Mouse (Mus musculus): ENCODE data around the gene Hdac9. TPM values are rescaled to one million over a fixed set of nuclear protein-coding genes. Genes with fewer than 3 reads are reported as not detected.

The Hdac9 gene
- polyA plus RNA-seq, 1 experiment = 1.3 TPM

GRCm38 (mm10) chr12:34249160-34249559 lies 667.7 kb downstream of the Hdac9 start:
- DNase-seq = no peak
- H3K4me1 ChIP-seq (ENCODE audit: control insufficient read depth, insufficient read depth, low read length) = no peaks in the 10 kb centered on the region
- TF ChIP-seq POLR2A (IDR thresholded peaks at IDR 0.05; ENCODE audit: low read depth, low read length) (no peak), CTCF (conservative IDR thresholded peaks at IDR 0.05; ENCODE audit: insufficient read depth, insufficient read length, low read depth, low read length) (no peak)
- H3K4me3 ChIP-seq (ENCODE audit: insufficient read depth, low read depth, low read length) = no peak overlapping the region
- no peaks in the 10 kb centered on the region for H3K36me3 ChIP-seq (ENCODE audit: control insufficient read depth, insufficient read depth, low read length)
- H3K27me3 ChIP-seq (replicated peaks; ENCODE audit: control insufficient read depth, insufficient read depth, low read length) = no peaks in the 10 kb centered on the region
- WGBS = 69% methylated on average over 1 of the region's 1 CpGs
- no peak overlapping the region for H3K27ac ChIP-seq (ENCODE audit: insufficient read depth, low read depth, low read length)

GRCm38 (mm10) chr12:34248193-34249121 lies 668.4 kb downstream of the Hdac9 start:
- no peak for TF ChIP-seq POLR2A (IDR thresholded peaks at IDR 0.05; ENCODE audit: low read depth, low read length)
- no peak for TF ChIP-seq CTCF (conservative IDR thresholded peaks at IDR 0.05; ENCODE audit: insufficient read depth, insufficient read length, low read depth, low read length)
- no peak for DNase-seq
- 75% methylated on average over 18 of the region's 18 CpGs for WGBS
- Histone ChIP-seq H3K4me1 (ENCODE audit: control insufficient read depth, insufficient read depth, low read length) (no peaks in the 10 kb centered on the region), H3K36me3 (ENCODE audit: control insufficient read depth, insufficient read depth, low read length) (no peaks in the 10 kb centered on the region), H3K27ac (ENCODE audit: insufficient read depth, low read depth, low read length) (no peak overlapping the region), H3K27me3 (replicated peaks; ENCODE audit: control insufficient read depth, insufficient read depth, low read length) (no peaks in the 10 kb centered on the region), H3K4me3 (ENCODE audit: insufficient read depth, low read depth, low read length) (no peak overlapping the region)

GRCm38 (mm10) chr12:34238796-34239195 lies 678.1 kb downstream of the Hdac9 start:
- Histone ChIP-seq H3K4me1 (ENCODE audit: control insufficient read depth, insufficient read depth, low read length) (no peaks in the 10 kb centered on the region), H3K27ac (ENCODE audit: insufficient read depth, low read depth, low read length) (no peak overlapping the region), H3K36me3 (ENCODE audit: control insufficient read depth, insufficient read depth, low read length) (no peaks in the 10 kb centered on the region), H3K27me3 (replicated peaks; ENCODE audit: control insufficient read depth, insufficient read depth, low read length) (no peaks in the 10 kb centered on the region), H3K4me3 (ENCODE audit: insufficient read depth, low read depth, low read length) (no peak overlapping the region)
- TF ChIP-seq CTCF (conservative IDR thresholded peaks at IDR 0.05; ENCODE audit: insufficient read depth, insufficient read length, low read depth, low read length) = no peak
- no peak for TF ChIP-seq POLR2A (IDR thresholded peaks at IDR 0.05; ENCODE audit: low read depth, low read length)
- DNase-seq = no peak
- 87% methylated on average over 3 of the region's 3 CpGs for WGBS

GRCm38 (mm10) chr12:34231621-34232150 lies 685.2 kb downstream of the Hdac9 start:
- no peak for DNase-seq
- TF ChIP-seq POLR2A (IDR thresholded peaks at IDR 0.05; ENCODE audit: low read depth, low read length) (no peak), CTCF (conservative IDR thresholded peaks at IDR 0.05; ENCODE audit: insufficient read depth, insufficient read length, low read depth, low read length) (no peak)
- Histone ChIP-seq H3K27ac (ENCODE audit: insufficient read depth, low read depth, low read length) (no peak overlapping the region), H3K36me3 (ENCODE audit: control insufficient read depth, insufficient read depth, low read length) (no peaks in the 10 kb centered on the region), H3K4me3 (ENCODE audit: insufficient read depth, low read depth, low read length) (no peak overlapping the region), H3K27me3 (replicated peaks; ENCODE audit: control insufficient read depth, insufficient read depth, low read length) (no peaks in the 10 kb centered on the region), H3K4me1 (ENCODE audit: control insufficient read depth, insufficient read depth, low read length) (no peaks in the 10 kb centered on the region)
- WGBS = 83% methylated on average over 4 of the region's 4 CpGs

GRCm38 (mm10) chr12:34224505-34224904 lies 692.4 kb downstream of the Hdac9 start:
- Histone ChIP-seq H3K27ac (ENCODE audit: insufficient read depth, low read depth, low read length) (no peak overlapping the region), H3K4me1 (ENCODE audit: control insufficient read depth, insufficient read depth, low read length) (no peaks in the 10 kb centered on the region), H3K27me3 (replicated peaks; ENCODE audit: control insufficient read depth, insufficient read depth, low read length) (no peaks in the 10 kb centered on the region), H3K36me3 (ENCODE audit: control insufficient read depth, insufficient read depth, low read length) (no peaks in the 10 kb centered on the region), H3K4me3 (ENCODE audit: insufficient read depth, low read depth, low read length) (no peak overlapping the region)
- TF ChIP-seq CTCF (conservative IDR thresholded peaks at IDR 0.05; ENCODE audit: insufficient read depth, insufficient read length, low read depth, low read length) (no peak), POLR2A (IDR thresholded peaks at IDR 0.05; ENCODE audit: low read depth, low read length) (no peak)
- 44% methylated on average over 2 of the region's 2 CpGs for WGBS
- no peak for DNase-seq

GRCm38 (mm10) chr12:34221014-34221413 lies 695.9 kb downstream of the Hdac9 start:
- 49% methylated on average over 9 of the region's 9 CpGs for WGBS
- Histone ChIP-seq H3K36me3 (ENCODE audit: control insufficient read depth, insufficient read depth, low read length) (no peaks in the 10 kb centered on the region), H3K27ac (ENCODE audit: insufficient read depth, low read depth, low read length) (no peak overlapping the region), H3K4me1 (ENCODE audit: control insufficient read depth, insufficient read depth, low read length) (no peaks in the 10 kb centered on the region), H3K4me3 (ENCODE audit: insufficient read depth, low read depth, low read length) (no peak overlapping the region), H3K27me3 (replicated peaks; ENCODE audit: control insufficient read depth, insufficient read depth, low read length) (no peaks in the 10 kb centered on the region)
- TF ChIP-seq CTCF (conservative IDR thresholded peaks at IDR 0.05; ENCODE audit: insufficient read depth, insufficient read length, low read depth, low read length) (no peak), POLR2A (IDR thresholded peaks at IDR 0.05; ENCODE audit: low read depth, low read length) (no peak)
- no peak for DNase-seq
